Mouse (Mus musculus) spleen, adult 2 months (tissue): ENCODE data around the gene A530016L24Rik. TPM values are rescaled to one million over a fixed set of nuclear protein-coding genes. Genes with fewer than 3 reads are reported as not detected.

ENCODE experiments used
- DNase-seq, 2 experiments: peaks; one replicate each; pipeline versions ENCODE4 v3.0.0 to v3.0.0-alpha.2; 2012 to 2021; ENCODE audit warnings: low spot score in 2 of 2, low read depth in 1 of 2
- H3K27ac ChIP-seq: fragments of 200-500 bp; 2 replicates; pipeline ENCODE4 v1.5.1; 2012; ENCODE audit warnings: low read length, inconsistent platforms; ENCODE audit not compliant: insufficient read depth
- H3K27me3 ChIP-seq: fragments of 200-500 bp; 2 replicates; pipeline ENCODE4 v1.6.1; 2012; ENCODE audit warnings: mild to moderate bottlenecking, moderate library complexity, low read length, inconsistent platforms; ENCODE audit not compliant: control insufficient read depth, insufficient read depth
- H3K36me3 ChIP-seq: fragments of 200-500 bp; 2 replicates; pipeline ENCODE4 v1.6.1; 2012; ENCODE audit warnings: mild to moderate bottlenecking, low read length, inconsistent platforms; ENCODE audit not compliant: control insufficient read depth, insufficient read depth
- H3K4me1 ChIP-seq: fragments of 200-500 bp; 2 replicates; pipeline ENCODE4 v1.6.1; 2011; ENCODE audit warnings: inconsistent platforms; ENCODE audit not compliant: control insufficient read depth, insufficient read depth, insufficient read length
- H3K4me3 ChIP-seq: fragments of 200-500 bp; 2 replicates; pipeline ENCODE4 v1.5.1; 2011; ENCODE audit warnings: mild to moderate bottlenecking, inconsistent platforms; ENCODE audit not compliant: insufficient read depth, insufficient read length; ENCODE audit errors: extremely low read depth
- CTCF ChIP-seq: fragments of 200-500 bp; IDR thresholded peaks from 2 replicates; pipeline ENCODE4 v1.5.1; 2011; ENCODE audit warnings: mild to moderate bottlenecking, inconsistent platforms; ENCODE audit not compliant: insufficient read depth, insufficient read length, insufficient replicate concordance; ENCODE audit errors: extremely low read depth
- POLR2A ChIP-seq: fragments of 200-500 bp; IDR thresholded peaks from 2 replicates; pipeline ENCODE4 v1.6.1; 2011; ENCODE audit warnings: low read depth, low read length, inconsistent platforms
- WGBS: fragments of 180-500 bp; shearing (Covaris S2); methylation state at CpG from one replicate; pipeline ENCODE4 v1.1.7; 2018; 5-methylcytosine and 5-hydroxymethylcytosine counted together
- polyA plus RNA-seq: library from polyadenylated mRNA; depleted of rRNA; stranded (reverse); fragments of >200 nt; gene quantifications from 2 replicates; pipeline ENCODE4 v1.2.3, GENCODE M21; 2012; rRNA removed

A530016L24Rik gene
- polyA plus RNA-seq: 0.39 and 0.53 TPM in 2 replicates

- TF ChIP-seq POLR2A (no peak), CTCF (no peak)
- DNase-seq: no peak
- H3K27ac ChIP-seq: no peak within 1 kb of the TSS
- H3K4me3 ChIP-seq: no peak within 1 kb of the TSS
- H3K27me3 ChIP-seq: no peaks in the 10 kb centered on the region
- no peaks in the 10 kb centered on the region for H3K4me1 ChIP-seq
- H3K36me3 ChIP-seq: no peaks in the 10 kb centered on the region
- WGBS: 93% methylated on average over 8 of the region's 8 CpGs
Observed at GRCm38 (mm10) chr12:112489134-112489533, at the start of gene A530016L24Rik. TSS of gene A530016L24Rik (plus strand) at chr12:112489448.

GRCm38 (mm10) chr12:112439993-112440392, 49.3 kb upstream of the A530016L24Rik start:
- Histone ChIP-seq H3K27ac (no peak overlapping the region), H3K4me3 (no peak overlapping the region), H3K27me3 (no peaks in the 10 kb centered on the region), H3K4me1 (no peaks in the 10 kb centered on the region), H3K36me3 (no peaks in the 10 kb centered on the region)
- TF ChIP-seq POLR2A: no peak
- no peak for TF ChIP-seq CTCF
- WGBS: 58% methylated on average over 1 of the region's 1 CpGs
- no peak for DNase-seq

GRCm38 (mm10) chr12:112449144-112449827, 40.0 kb upstream of the A530016L24Rik start:
- no peak for TF ChIP-seq POLR2A
- no peak for TF ChIP-seq CTCF
- H3K27me3 ChIP-seq: no peaks in the 10 kb centered on the region
- H3K4me3 ChIP-seq: no peak overlapping the region
- DNase-seq: peak in 1 of 2 experiments; percentile 9
- no peaks in the 10 kb centered on the region for H3K4me1 ChIP-seq
- H3K36me3 ChIP-seq: no peaks in the 10 kb centered on the region
- WGBS: 30% methylated on average over 18 of the region's 18 CpGs
- peak overlapping the region; percentile 26; the same call in 1 of the 2 replicates for H3K27ac ChIP-seq

- 37% methylated on average over 8 of the region's 8 CpGs for WGBS
- Histone ChIP-seq H3K36me3 (no peaks in the 10 kb centered on the region), H3K4me1 (no peaks in the 10 kb centered on the region), H3K27ac (no peak overlapping the region), H3K27me3 (no peaks in the 10 kb centered on the region), H3K4me3 (no peak overlapping the region)
- no peak for DNase-seq
- TF ChIP-seq CTCF (no peak), POLR2A (no peak)
Observed at GRCm38 (mm10) chr12:112449828-112450180, 39.4 kb upstream of the A530016L24Rik start.

- no peak for DNase-seq
- WGBS: 54% methylated on average over 6 of the region's 6 CpGs
- Histone ChIP-seq H3K4me1 (no peaks in the 10 kb centered on the region), H3K27me3 (no peaks in the 10 kb centered on the region), H3K4me3 (no peak overlapping the region), H3K27ac (no peak overlapping the region), H3K36me3 (no peaks in the 10 kb centered on the region)
- TF ChIP-seq POLR2A (no peak), CTCF (peak; percentile 24; the same call in 1 of the 2 replicates)
Observed at GRCm38 (mm10) chr12:112450883-112451282, 38.4 kb upstream of the A530016L24Rik start.

GRCm38 (mm10) chr12:112451381-112451780, 37.9 kb upstream of the A530016L24Rik start:
- TF ChIP-seq CTCF (no peak), POLR2A (no peak)
- no peak overlapping the region for H3K4me3 ChIP-seq
- H3K27ac ChIP-seq: no peak overlapping the region
- H3K27me3 ChIP-seq: no peaks in the 10 kb centered on the region
- 67% methylated on average over 1 of the region's 1 CpGs for WGBS
- H3K4me1 ChIP-seq: no peaks in the 10 kb centered on the region
- no peak for DNase-seq
- H3K36me3 ChIP-seq: no peaks in the 10 kb centered on the region

GRCm38 (mm10) chr12:112451826-112452225, 37.4 kb upstream of the A530016L24Rik start:
- no peak overlapping the region for H3K27ac ChIP-seq
- TF ChIP-seq CTCF (no peak), POLR2A (no peak)
- H3K4me3 ChIP-seq: no peak overlapping the region
- DNase-seq: no peak
- no peaks in the 10 kb centered on the region for H3K27me3 ChIP-seq
- no peaks in the 10 kb centered on the region for H3K36me3 ChIP-seq
- no peaks in the 10 kb centered on the region for H3K4me1 ChIP-seq
- WGBS: 87% methylated on average over 9 of the region's 9 CpGs
